Mouse (Mus musculus): ENCODE data around the gene Srsf10.

Gene Srsf10

GRCm38 (mm10) chr4:135918635-135919279 lies 63.2 kb downstream of the Srsf10 start:
- DNase-seq (ENCODE audit: low read depth, low spot score): no peak

- DNase-seq (ENCODE audit: low read depth, low spot score): no peak
Measured at GRCm38 (mm10) chr4:135919280-135919639, 63.7 kb downstream of the Srsf10 start.

Measured in 3T3-L1 (cell line).